Mouse (Mus musculus) ES-Bruce4 (cell line): Measurements from ENCODE around the gene Pbx1.

ENCODE experiments used
- CTCF ChIP-seq: IDR thresholded peaks from one replicate; pipeline ENCODE4 v1.8.1; 2011; ENCODE audit warnings: low read depth, low read length
- EP300 ChIP-seq: IDR thresholded peaks from 2 replicates; pipeline ENCODE4 v1.6.1; 2011; ENCODE audit warnings: low read depth, low read length; ENCODE audit not compliant: insufficient read depth
- POLR2A ChIP-seq: IDR thresholded peaks from one replicate; pipeline ENCODE4 v1.8.1; 2011; ENCODE audit warnings: low read length; ENCODE audit not compliant: insufficient read depth

DNA sequence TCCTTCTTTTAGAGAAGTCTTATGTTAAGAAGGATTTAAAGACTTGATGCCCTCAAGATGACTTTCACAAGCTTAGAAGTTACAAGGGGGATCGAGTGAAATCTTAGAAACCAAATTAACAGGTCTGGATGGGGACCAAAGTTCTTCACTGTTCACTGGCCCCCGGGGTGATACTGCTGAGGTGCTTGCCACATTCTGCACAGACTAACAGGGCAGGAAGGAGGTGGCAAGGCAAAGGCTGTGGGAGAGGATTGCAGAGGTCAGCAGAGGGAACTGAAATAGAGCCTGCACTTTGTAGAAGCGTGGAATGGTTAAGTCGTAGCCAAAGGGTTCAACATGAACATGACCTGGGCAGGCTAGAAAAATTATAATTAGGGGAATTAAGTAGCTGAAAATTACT is 256.5 kb downstream of the Pbx1 start:
- no peak for TF ChIP-seq CTCF
- no peak for TF ChIP-seq POLR2A
- no peak for TF ChIP-seq EP300
